Mouse (Mus musculus): ENCODE data around the gene Cdon.

Cdon gene

GRCm38 (mm10) chr9:35420805-35421719 is at the start of gene Cdon:
Gene Cdon, plus strand, starts transcription at chr9:35421128.
- peak; percentile 100 for DNase-seq

- DNase-seq = peak; percentile 80
Measured at GRCm38 (mm10) chr9:35372324-35373101, 48.4 kb upstream of the Cdon start.

GRCm38 (mm10) chr9:35377916-35378315 is 43.0 kb upstream of the Cdon start:
- peak; percentile 27 for DNase-seq

GRCm38 (mm10) chr9:35378991-35379390 is 41.9 kb upstream of the Cdon start:
- peak; percentile 27 for DNase-seq

- no peak for DNase-seq
Measured at GRCm38 (mm10) chr9:35399896-35400295, 21.0 kb upstream of the Cdon start.

GRCm38 (mm10) chr9:35400398-35400797 is 20.5 kb upstream of the Cdon start:
- DNase-seq = peak; percentile 91

- no peak for DNase-seq
Measured at GRCm38 (mm10) chr9:35400831-35401230, 20.1 kb upstream of the Cdon start.

GRCm38 (mm10) chr9:35402584-35402991 is 18.3 kb upstream of the Cdon start:
- DNase-seq = no peak

- peak; percentile 68 for DNase-seq
Measured at GRCm38 (mm10) chr9:35403490-35403889, 17.4 kb upstream of the Cdon start.

GRCm38 (mm10) chr9:35405038-35405905 is 15.7 kb upstream of the Cdon start:
- peak; percentile 72 for DNase-seq

GRCm38 (mm10) chr9:35411225-35411965 is 9.5 kb upstream of the Cdon start:
- DNase-seq = peak; percentile 74

- DNase-seq = no peak
Measured at GRCm38 (mm10) chr9:35411975-35412374, 9.0 kb upstream of the Cdon start.

- DNase-seq = no peak
Measured at GRCm38 (mm10) chr9:35421730-35422235, 855 bp downstream of the Cdon start.

- peak; percentile 80 for DNase-seq
Measured at GRCm38 (mm10) chr9:35422405-35422941, 1.5 kb downstream of the Cdon start.

GRCm38 (mm10) chr9:35423265-35423664 is 2.3 kb downstream of the Cdon start:
- DNase-seq = peak; percentile 79

- DNase-seq = peak; percentile 83
Measured at GRCm38 (mm10) chr9:35424671-35425070, 3.7 kb downstream of the Cdon start.

- DNase-seq = peak; percentile 70
Measured at GRCm38 (mm10) chr9:35430476-35430875, 9.5 kb downstream of the Cdon start.

- DNase-seq = no peak
Measured at GRCm38 (mm10) chr9:35431396-35431795, 10.5 kb downstream of the Cdon start.

GRCm38 (mm10) chr9:35432717-35433297 is 11.9 kb downstream of the Cdon start:
- peak; percentile 82 for DNase-seq

- peak; percentile 57 for DNase-seq
Measured at GRCm38 (mm10) chr9:35434340-35434739, 13.4 kb downstream of the Cdon start.

- DNase-seq = peak; percentile 27
Measured at GRCm38 (mm10) chr9:35435565-35435964, 14.6 kb downstream of the Cdon start.
